Mouse (Mus musculus) thymus, adult 2 months (tissue): ENCODE measurements around the gene Gramd4. TPM values are rescaled to one million over a fixed set of nuclear protein-coding genes. Genes with fewer than 3 reads are reported as not detected.
A peak's percentile ranks its signal among the peaks of the same experiment; 100 is the strongest.
"Not testable (repeated sequence)": the region's sequence is repeated elsewhere in the genome, so short reads cannot be mapped to it uniquely, and the experiment has no call there.

ENCODE experiments used
- DNase-seq: peaks from one replicate; pipeline ENCODE4 v3.0.0; 2021
- H3K27ac ChIP-seq: fragments of 200-500 bp; 2 replicates; pipeline ENCODE4 v1.5.1; 2012; ENCODE audit warnings: low read length, control low read depth; ENCODE audit not compliant: control insufficient read depth, insufficient read depth
- H3K27me3 ChIP-seq: fragments of 200-500 bp; 2 replicates; pipeline ENCODE4 v1.6.1; 2012; ENCODE audit warnings: mild to moderate bottlenecking, low read length, moderate library complexity, mixed read lengths; ENCODE audit not compliant: control insufficient read depth, insufficient read depth
- H3K36me3 ChIP-seq: fragments of 200-500 bp; 2 replicates; pipeline ENCODE4 v1.6.1; 2012; ENCODE audit warnings: mild to moderate bottlenecking, low read length, moderate library complexity; ENCODE audit not compliant: control insufficient read depth, insufficient read depth
- H3K4me1 ChIP-seq: fragments of 200-500 bp; replicated peaks from 2 replicates; pipeline ENCODE4 v1.6.1; 2012; ENCODE audit warnings: low read length; ENCODE audit not compliant: control insufficient read depth, insufficient read depth
- H3K4me3 ChIP-seq: fragments of 200-500 bp; 2 replicates; pipeline ENCODE4 v1.5.1; 2012; ENCODE audit warnings: mild to moderate bottlenecking, low read length, control low read depth, moderate library complexity; ENCODE audit not compliant: control insufficient read depth, insufficient read depth
- CTCF ChIP-seq: fragments of 200-500 bp; IDR thresholded peaks from 2 replicates; pipeline ENCODE4 v1.5.1; 2012; ENCODE audit warnings: mild to moderate bottlenecking, control low read depth, low read length, moderate library complexity, borderline replicate concordance; ENCODE audit not compliant: control insufficient read depth, poor library complexity, insufficient read depth; ENCODE audit errors: extremely low read depth
- POLR2A ChIP-seq: fragments of 200-500 bp; IDR thresholded peaks from 2 replicates; pipeline ENCODE4 v1.6.1; 2012; ENCODE audit warnings: mild to moderate bottlenecking, low read length, control low read depth, moderate library complexity; ENCODE audit not compliant: control insufficient read depth, poor library complexity, insufficient read depth; ENCODE audit errors: extremely low read depth
- WGBS: fragments of 180-500 bp; shearing (Covaris S2); methylation state at CpG from one replicate; pipeline ENCODE4 v1.1.7; 2018; 5-methylcytosine and 5-hydroxymethylcytosine counted together
- polyA plus RNA-seq: library from polyadenylated mRNA; depleted of rRNA; stranded (reverse); fragments of >200 nt; gene quantifications from 2 replicates; pipeline ENCODE4 v1.2.3, GENCODE M21; 2012

Gene Gramd4
- polyA plus RNA-seq, 1 experiment: 37.1 TPM

GRCm38 (mm10) chr15:86042364-86042763, 15.1 kb upstream of the Gramd4 start:
- TF ChIP-seq POLR2A: no peak

GRCm38 (mm10) chr15:86049510-86049909, 8.0 kb upstream of the Gramd4 start:
- H3K27me3 ChIP-seq: no peaks in the 10 kb centered on the region
- peaks cover 8% of the 10 kb centered on the region for H3K4me1 ChIP-seq
- no peaks in the 10 kb centered on the region for H3K36me3 ChIP-seq
- no peak overlapping the region for H3K27ac ChIP-seq
- DNase-seq: no peak
- WGBS: 98% methylated on average over 3 of the region's 3 CpGs
- TF ChIP-seq CTCF: no peak
- no peak for TF ChIP-seq POLR2A
- H3K4me3 ChIP-seq: no peak overlapping the region

More at GRCm38 (mm10) chr15:86042364-86042763, 15.1 kb upstream of the Gramd4 start:
- no peaks in the 10 kb centered on the region for H3K27me3 ChIP-seq
- no peak overlapping the region for H3K4me3 ChIP-seq
- H3K27ac ChIP-seq: no peak overlapping the region
- no peak for DNase-seq
- no peaks in the 10 kb centered on the region for H3K36me3 ChIP-seq
- H3K4me1 ChIP-seq: peaks cover 3% of the 10 kb centered on the region; the same call in 1 of the 2 replicates
- WGBS: 14% methylated on average over 4 of the region's 4 CpGs

GRCm38 (mm10) chr15:86050170-86050743, 7.2 kb upstream of the Gramd4 start:
- Histone ChIP-seq H3K27ac (no peak overlapping the region), H3K36me3 (no peaks in the 10 kb centered on the region), H3K27me3 (no peaks in the 10 kb centered on the region), H3K4me1 (peaks cover 8% of the 10 kb centered on the region), H3K4me3 (no peak overlapping the region)
- WGBS: 91% methylated on average over 4 of the region's 4 CpGs
- no peak for DNase-seq
- TF ChIP-seq POLR2A (no peak), CTCF (no peak)

GRCm38 (mm10) chr15:86051152-86051551, 6.3 kb upstream of the Gramd4 start:
- TF ChIP-seq POLR2A (no peak), CTCF (no peak)
- Histone ChIP-seq H3K27me3 (no peaks in the 10 kb centered on the region), H3K36me3 (no peaks in the 10 kb centered on the region), H3K4me1 (peaks cover 8% of the 10 kb centered on the region), H3K27ac (no peak overlapping the region), H3K4me3 (no peak overlapping the region)
- DNase-seq: no peak
- 8% methylated on average over 10 of the region's 10 CpGs for WGBS

GRCm38 (mm10) chr15:86051878-86052478, 5.5 kb upstream of the Gramd4 start:
- Histone ChIP-seq H3K27ac (no peak overlapping the region), H3K36me3 (no peaks in the 10 kb centered on the region), H3K4me1 (peaks cover 8% of the 10 kb centered on the region), H3K27me3 (no peaks in the 10 kb centered on the region), H3K4me3 (no peak overlapping the region)
- no peak for DNase-seq
- 67% methylated on average over 6 of the region's 6 CpGs for WGBS
- TF ChIP-seq POLR2A (no peak), CTCF (no peak)

- Histone ChIP-seq H3K4me3 (no peak overlapping the region), H3K4me1 (peaks cover 11% of the 10 kb centered on the region), H3K36me3 (no peaks in the 10 kb centered on the region), H3K27ac (no peak overlapping the region), H3K27me3 (no peaks in the 10 kb centered on the region)
- whole genome bisulfite sequencing: 45% methylated on average over 2 of the region's 2 CpGs
- TF ChIP-seq POLR2A (no peak), CTCF (peak; percentile 69; the same call in 1 of the 2 replicates)
- peak; percentile 85 for DNase-seq
These were observed 3.5 kb upstream of the Gramd4 start for GRCm38 (mm10) chr15:86053890-86054536.

GRCm38 (mm10) chr15:86054861-86055260, 2.6 kb upstream of the Gramd4 start:
- H3K4me3 ChIP-seq, DNase-seq, H3K27ac ChIP-seq, H3K27me3 ChIP-seq, H3K36me3 ChIP-seq: not testable (repeated sequence)
- WGBS: 79% methylated on average over 3 of the region's 3 CpGs
- H3K4me1 ChIP-seq: peaks cover 20% of the 10 kb centered on the region
